Mouse (Mus musculus): Measurements from ENCODE around the gene Ell3. TPM values are rescaled to one million over a fixed set of nuclear protein-coding genes. Genes with fewer than 3 reads are reported as not detected.

Ell3 gene
- polyA plus RNA-seq, 1 experiment, result 0.92 TPM

DNA sequence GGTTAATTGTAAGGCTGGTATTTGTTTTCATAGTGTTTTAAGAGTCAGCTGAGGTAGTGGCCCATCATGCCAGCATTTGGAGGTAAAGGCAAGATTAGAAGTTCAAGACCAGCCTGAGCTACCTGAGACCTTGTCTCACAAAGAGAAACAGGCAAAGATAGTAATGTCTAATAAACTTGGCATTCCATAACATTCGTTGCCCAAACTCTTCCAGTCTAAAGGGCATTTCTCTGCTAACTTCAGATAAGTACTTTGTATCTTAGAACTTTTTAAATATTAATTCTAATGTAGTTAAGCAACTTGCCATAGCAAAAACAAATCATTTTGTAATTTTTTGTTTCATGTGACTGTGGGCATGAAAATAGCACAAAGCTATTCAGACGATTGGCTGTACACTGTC lies 20.9 kb downstream of the Ell3 start:
- DNase-seq, result no peak
- TF ChIP-seq CTCF (IDR thresholded peaks at IDR 0.05; ENCODE audit: borderline replicate concordance, control insufficient read depth, extremely low read depth, insufficient read depth, low read length, poor library complexity) (no peak), POLR2A (IDR thresholded peaks at IDR 0.05; ENCODE audit: control insufficient read depth, extremely low read depth, insufficient read depth, low read length, poor library complexity) (no peak)
- H3K4me3 ChIP-seq (ENCODE audit: control insufficient read depth, insufficient read depth, low read length), result no peak overlapping the region
- no peak overlapping the region for H3K27ac ChIP-seq (ENCODE audit: control insufficient read depth, insufficient read depth, low read length)
- no peaks in the 10 kb centered on the region for H3K4me1 ChIP-seq (replicated peaks; ENCODE audit: control insufficient read depth, insufficient read depth, low read length)
- no peaks in the 10 kb centered on the region for H3K27me3 ChIP-seq (ENCODE audit: control insufficient read depth, insufficient read depth, low read length)
- H3K36me3 ChIP-seq (ENCODE audit: control insufficient read depth, insufficient read depth, low read length), result peaks cover 62% of the 10 kb centered on the region
- whole genome bisulfite sequencing, result 83% methylated on average over 2 of the region's 2 CpGs

DNA sequence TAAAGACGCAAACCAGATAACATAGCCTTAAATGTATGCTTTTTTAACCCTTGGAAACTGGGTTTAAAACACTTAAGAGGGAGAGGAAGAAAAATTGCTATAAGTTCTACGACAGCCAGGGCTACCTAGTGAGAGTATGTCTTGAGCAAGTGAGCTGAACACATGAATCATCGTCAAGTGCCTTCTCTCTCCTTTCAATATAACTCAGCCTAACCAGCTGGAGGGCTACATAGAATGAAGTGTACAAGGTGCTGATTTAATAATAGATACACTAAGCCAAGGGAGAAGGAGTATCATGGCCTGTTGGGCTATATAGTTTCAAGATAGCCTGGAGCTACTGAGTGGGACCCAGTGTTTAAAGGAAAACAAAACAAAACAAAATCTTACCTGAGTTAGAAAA lies 25.6 kb downstream of the Ell3 start:
- no peak for DNase-seq
- Histone ChIP-seq H3K4me1 (replicated peaks; ENCODE audit: control insufficient read depth, insufficient read depth, low read length) (0 out of 2 replicates have a peak, but pooled peaks cover 3% of the 10 kb centered on the region), H3K36me3 (ENCODE audit: control insufficient read depth, insufficient read depth, low read length) (peaks cover 30% of the 10 kb centered on the region), H3K4me3 (ENCODE audit: control insufficient read depth, insufficient read depth, low read length) (no peak overlapping the region), H3K27ac (ENCODE audit: control insufficient read depth, insufficient read depth, low read length) (no peak overlapping the region), H3K27me3 (ENCODE audit: control insufficient read depth, insufficient read depth, low read length) (no peaks in the 10 kb centered on the region)
- WGBS, result 87% methylated on average over 3 of the region's 3 CpGs
- TF ChIP-seq CTCF (IDR thresholded peaks at IDR 0.05; ENCODE audit: borderline replicate concordance, control insufficient read depth, extremely low read depth, insufficient read depth, low read length, poor library complexity) (no peak), POLR2A (IDR thresholded peaks at IDR 0.05; ENCODE audit: control insufficient read depth, extremely low read depth, insufficient read depth, low read length, poor library complexity) (no peak)

DNA sequence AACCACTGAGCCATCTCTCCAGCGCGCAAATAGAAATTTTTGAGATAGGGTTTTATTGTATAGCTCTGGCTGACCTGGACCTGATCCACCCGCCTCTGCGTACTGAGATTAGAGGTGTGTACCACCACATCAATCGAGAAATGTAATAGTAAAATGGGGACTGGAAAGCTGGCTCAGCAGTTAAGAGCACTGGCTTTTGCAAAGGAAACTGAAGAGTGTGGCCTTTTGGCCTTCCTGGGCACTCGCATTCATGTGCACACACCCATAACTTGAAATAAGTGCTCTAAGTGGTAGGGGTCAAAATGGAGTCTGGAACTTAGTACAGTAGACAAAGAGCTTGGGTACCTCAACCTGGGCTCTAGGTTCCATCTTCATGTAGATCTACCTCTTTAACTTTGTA lies 27.7 kb downstream of the Ell3 start:
- H3K4me1 ChIP-seq (replicated peaks; ENCODE audit: control insufficient read depth, insufficient read depth, low read length), result peaks cover 7% of the 10 kb centered on the region
- 91% methylated on average over 6 of the region's 6 CpGs for WGBS
- H3K27ac ChIP-seq (ENCODE audit: control insufficient read depth, insufficient read depth, low read length), result no peak overlapping the region
- DNase-seq, result no peak
- H3K36me3 ChIP-seq (ENCODE audit: control insufficient read depth, insufficient read depth, low read length), result peaks cover 12% of the 10 kb centered on the region; the same call in 1 of the 2 replicates
- TF ChIP-seq POLR2A (IDR thresholded peaks at IDR 0.05; ENCODE audit: control insufficient read depth, extremely low read depth, insufficient read depth, low read length, poor library complexity) (no peak), CTCF (IDR thresholded peaks at IDR 0.05; ENCODE audit: borderline replicate concordance, control insufficient read depth, extremely low read depth, insufficient read depth, low read length, poor library complexity) (no peak)
- H3K4me3 ChIP-seq (ENCODE audit: control insufficient read depth, insufficient read depth, low read length), result no peak overlapping the region
- no peaks in the 10 kb centered on the region for H3K27me3 ChIP-seq (ENCODE audit: control insufficient read depth, insufficient read depth, low read length)

DNA sequence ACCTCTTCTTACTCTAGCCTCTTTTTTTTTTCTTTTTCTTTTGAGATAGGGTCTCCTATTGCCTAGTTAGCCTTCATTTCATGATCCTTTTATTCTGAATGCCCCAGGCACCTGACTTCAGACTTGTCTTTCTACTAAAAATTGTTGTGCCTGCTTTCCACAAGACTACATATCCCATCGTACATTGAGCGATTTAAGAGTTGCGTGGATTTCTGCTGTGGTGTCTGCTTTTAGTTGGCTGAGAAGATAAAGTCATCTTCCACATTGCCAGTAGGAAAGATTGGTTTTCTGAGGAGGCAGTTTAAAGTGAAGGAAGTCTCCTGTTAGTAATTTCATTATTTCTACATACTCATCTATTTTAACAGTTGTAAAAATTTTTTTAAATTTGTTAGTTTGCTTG lies 28.5 kb downstream of the Ell3 start:
- WGBS, result 89% methylated on average over 3 of the region's 3 CpGs
- H3K4me1 ChIP-seq (replicated peaks; ENCODE audit: control insufficient read depth, insufficient read depth, low read length), result peaks cover 7% of the 10 kb centered on the region
- no peak overlapping the region for H3K27ac ChIP-seq (ENCODE audit: control insufficient read depth, insufficient read depth, low read length)
- H3K27me3 ChIP-seq (ENCODE audit: control insufficient read depth, insufficient read depth, low read length), result no peaks in the 10 kb centered on the region
- no peak for DNase-seq
- H3K36me3 ChIP-seq (ENCODE audit: control insufficient read depth, insufficient read depth, low read length), result peaks cover 11% of the 10 kb centered on the region; the same call in 1 of the 2 replicates
- TF ChIP-seq CTCF (IDR thresholded peaks at IDR 0.05; ENCODE audit: borderline replicate concordance, control insufficient read depth, extremely low read depth, insufficient read depth, low read length, poor library complexity) (no peak), POLR2A (IDR thresholded peaks at IDR 0.05; ENCODE audit: control insufficient read depth, extremely low read depth, insufficient read depth, low read length, poor library complexity) (no peak)
- H3K4me3 ChIP-seq (ENCODE audit: control insufficient read depth, insufficient read depth, low read length), result no peak overlapping the region

DNA sequence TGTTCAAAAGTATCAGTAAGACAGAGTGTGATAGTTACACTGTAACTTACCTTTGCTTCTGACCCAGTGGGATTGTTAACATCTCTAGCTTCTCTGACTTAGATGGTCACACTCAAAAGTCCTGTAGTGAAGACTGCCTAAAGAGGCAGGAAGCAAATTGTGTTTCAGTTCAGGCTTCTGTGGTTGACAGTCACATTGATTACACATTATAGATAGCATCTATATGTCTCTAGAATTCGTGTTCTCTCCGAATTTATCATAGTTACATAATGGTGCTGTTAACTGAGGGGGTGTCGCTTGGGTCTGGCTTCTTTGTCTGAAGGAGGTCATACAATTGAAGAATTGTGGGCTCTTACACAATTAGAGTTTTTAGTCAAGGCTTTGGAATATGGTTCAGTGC lies 29.0 kb downstream of the Ell3 start:
- WGBS, result 34% methylated on average over 3 of the region's 3 CpGs
- Histone ChIP-seq H3K4me3 (ENCODE audit: control insufficient read depth, insufficient read depth, low read length) (no peak overlapping the region), H3K27ac (ENCODE audit: control insufficient read depth, insufficient read depth, low read length) (no peak overlapping the region), H3K4me1 (replicated peaks; ENCODE audit: control insufficient read depth, insufficient read depth, low read length) (peaks cover 7% of the 10 kb centered on the region), H3K27me3 (ENCODE audit: control insufficient read depth, insufficient read depth, low read length) (no peaks in the 10 kb centered on the region), H3K36me3 (ENCODE audit: control insufficient read depth, insufficient read depth, low read length) (peaks cover 9% of the 10 kb centered on the region; the same call in 1 of the 2 replicates)
- DNase-seq, result no peak
- TF ChIP-seq POLR2A (IDR thresholded peaks at IDR 0.05; ENCODE audit: control insufficient read depth, extremely low read depth, insufficient read depth, low read length, poor library complexity), result no peak
- no peak for TF ChIP-seq CTCF (IDR thresholded peaks at IDR 0.05; ENCODE audit: borderline replicate concordance, control insufficient read depth, extremely low read depth, insufficient read depth, low read length, poor library complexity)

DNA sequence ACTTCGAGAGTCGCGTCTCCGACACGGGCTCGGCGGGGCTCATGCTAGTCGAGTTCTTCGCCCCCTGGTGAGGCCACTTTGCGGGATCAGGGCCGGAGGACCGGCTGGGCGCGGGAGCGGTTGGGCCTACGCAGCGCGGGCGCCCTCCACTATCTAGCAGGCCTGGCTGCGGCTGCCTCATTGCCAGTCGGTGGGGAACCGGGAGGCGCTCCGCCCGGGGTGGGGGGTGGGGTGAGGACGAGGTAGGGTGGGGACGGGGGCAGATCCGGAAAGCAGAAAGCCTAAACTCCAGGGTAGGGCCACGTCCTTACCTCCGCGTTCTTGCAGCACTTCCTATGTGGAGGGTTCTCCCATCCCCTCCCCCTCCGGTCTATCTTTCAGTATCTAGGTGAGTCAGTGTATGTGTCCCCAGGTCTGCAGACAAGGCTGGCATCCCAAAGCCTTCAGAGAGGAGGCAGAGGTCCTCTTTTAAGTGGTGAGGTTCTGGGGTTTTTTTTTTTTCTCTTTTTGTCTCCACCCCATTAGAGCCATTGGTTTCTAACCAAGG lies 29.9 kb downstream of the Ell3 start:
- peak; percentile 52 for DNase-seq
- H3K27me3 ChIP-seq (ENCODE audit: control insufficient read depth, insufficient read depth, low read length), result no peaks in the 10 kb centered on the region
- H3K4me3 ChIP-seq (ENCODE audit: control insufficient read depth, insufficient read depth, low read length), result peak overlapping the region; percentile 87
- H3K36me3 ChIP-seq (ENCODE audit: control insufficient read depth, insufficient read depth, low read length), result peaks cover 9% of the 10 kb centered on the region; the same call in 1 of the 2 replicates
- H3K4me1 ChIP-seq (replicated peaks; ENCODE audit: control insufficient read depth, insufficient read depth, low read length), result peaks cover 7% of the 10 kb centered on the region
- 1% methylated on average over 32 of the region's 32 CpGs for WGBS
- no peak for TF ChIP-seq CTCF (IDR thresholded peaks at IDR 0.05; ENCODE audit: borderline replicate concordance, control insufficient read depth, extremely low read depth, insufficient read depth, low read length, poor library complexity)
- TF ChIP-seq POLR2A (IDR thresholded peaks at IDR 0.05; ENCODE audit: control insufficient read depth, extremely low read depth, insufficient read depth, low read length, poor library complexity), result no peak
- peak overlapping the region; percentile 55 for H3K27ac ChIP-seq (ENCODE audit: control insufficient read depth, insufficient read depth, low read length)
